Mouse (Mus musculus): ENCODE data around the gene Agrp. TPM values are rescaled to one million over a fixed set of nuclear protein-coding genes. Genes with fewer than 3 reads are reported as not detected.

Agrp gene
- total RNA-seq, 1 experiment from 2014 or later: not detected

- no peak for ATAC-seq (ENCODE audit: extremely low read depth, insufficient number of reproducible peaks, low FRiP score, poor library complexity, severe bottlenecking)
These were observed 100.6 kb downstream of the Agrp start for GRCm38 (mm10) chr8:105536546-105536945.

- ATAC-seq (ENCODE audit: extremely low read depth, insufficient number of reproducible peaks, low FRiP score, poor library complexity, severe bottlenecking): no peak; the same call in 1 of the 2 replicates
These were observed 103.3 kb downstream of the Agrp start for GRCm38 (mm10) chr8:105533892-105534329.

GRCm38 (mm10) chr8:105533439-105533838 is 103.8 kb downstream of the Agrp start:
- ATAC-seq (ENCODE audit: extremely low read depth, insufficient number of reproducible peaks, low FRiP score, poor library complexity, severe bottlenecking): no peak

DNA sequence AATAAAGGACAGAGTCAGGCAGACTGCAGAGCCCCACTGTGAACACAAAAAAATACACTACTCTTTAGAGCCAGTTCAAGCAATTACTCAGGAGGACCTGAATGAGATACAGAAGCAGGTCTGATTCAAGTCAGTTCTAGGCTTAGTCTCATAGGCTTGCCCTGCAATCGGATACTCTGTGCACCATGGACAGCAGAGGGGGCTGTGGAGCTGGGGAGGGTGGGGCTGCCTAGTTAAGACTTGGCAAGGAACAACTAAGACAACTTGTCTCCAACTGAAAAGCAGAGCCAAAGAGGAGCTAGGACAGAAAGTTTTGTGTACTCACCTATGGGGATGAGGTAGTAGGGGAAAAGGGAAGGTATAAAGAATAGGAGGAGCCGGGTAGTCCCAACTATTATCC is 105.4 kb downstream of the Agrp start:
- ATAC-seq (ENCODE audit: extremely low read depth, insufficient number of reproducible peaks, low FRiP score, poor library complexity, severe bottlenecking): 0 out of 2 replicates have a peak, but pooled peaks have one; percentile 42

DNA sequence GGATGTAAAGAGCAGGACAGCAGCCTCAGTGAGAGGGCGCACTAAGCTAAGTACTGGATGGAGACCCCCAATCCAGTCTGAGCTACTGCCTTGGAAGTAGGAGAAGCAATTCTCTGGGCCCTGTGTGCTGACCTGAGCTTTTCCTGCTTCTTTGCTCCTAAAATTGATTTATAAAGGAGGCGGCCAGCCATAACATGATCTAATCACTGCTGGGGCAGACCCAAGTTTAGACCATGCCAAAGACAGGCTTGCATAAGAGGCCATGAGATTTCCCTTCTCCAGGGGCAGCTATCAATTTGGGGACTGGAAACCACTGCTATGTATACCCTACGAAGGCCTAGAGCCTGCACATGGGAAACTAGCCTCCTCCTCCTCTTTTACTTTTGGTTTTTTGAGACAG is 107.9 kb downstream of the Agrp start:
- no peak for ATAC-seq (ENCODE audit: extremely low read depth, insufficient number of reproducible peaks, low FRiP score, poor library complexity, severe bottlenecking)

DNA sequence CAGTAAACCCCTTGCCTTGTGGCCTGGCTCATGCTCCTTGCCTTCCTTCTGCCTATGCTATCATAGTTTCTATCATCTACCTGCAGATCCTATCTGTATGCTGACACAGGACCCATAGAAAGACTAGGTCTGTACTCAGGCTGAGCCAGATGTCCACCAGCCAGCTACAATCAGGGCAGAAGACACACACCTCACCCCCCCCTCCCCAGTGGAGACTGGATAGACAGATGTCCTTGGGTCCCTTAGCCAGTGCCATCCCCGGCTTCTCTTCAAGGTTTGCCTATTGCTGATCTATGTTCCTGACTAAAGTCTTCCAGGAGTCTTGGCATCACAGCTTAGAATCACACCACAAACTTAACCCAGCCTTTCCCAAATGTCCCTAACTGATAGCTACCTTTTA is 109.0 kb downstream of the Agrp start:
- no peak for ATAC-seq (ENCODE audit: extremely low read depth, insufficient number of reproducible peaks, low FRiP score, poor library complexity, severe bottlenecking)

- ATAC-seq (ENCODE audit: extremely low read depth, insufficient number of reproducible peaks, low FRiP score, poor library complexity, severe bottlenecking): no peak
These were observed 110.1 kb downstream of the Agrp start for GRCm38 (mm10) chr8:105527110-105527509.

- ATAC-seq (ENCODE audit: extremely low read depth, insufficient number of reproducible peaks, low FRiP score, poor library complexity, severe bottlenecking): no peak
These were observed 114.3 kb downstream of the Agrp start for GRCm38 (mm10) chr8:105522890-105523289.

- no peak for ATAC-seq (ENCODE audit: extremely low read depth, insufficient number of reproducible peaks, low FRiP score, poor library complexity, severe bottlenecking)
These were observed 115.0 kb downstream of the Agrp start for GRCm38 (mm10) chr8:105521995-105522769.

GRCm38 (mm10) chr8:105521061-105521460 is 116.1 kb downstream of the Agrp start:
- no peak for ATAC-seq (ENCODE audit: extremely low read depth, insufficient number of reproducible peaks, low FRiP score, poor library complexity, severe bottlenecking)

- no peak for ATAC-seq (ENCODE audit: extremely low read depth, insufficient number of reproducible peaks, low FRiP score, poor library complexity, severe bottlenecking)
These were observed 116.7 kb downstream of the Agrp start for GRCm38 (mm10) chr8:105520521-105520920.

DNA sequence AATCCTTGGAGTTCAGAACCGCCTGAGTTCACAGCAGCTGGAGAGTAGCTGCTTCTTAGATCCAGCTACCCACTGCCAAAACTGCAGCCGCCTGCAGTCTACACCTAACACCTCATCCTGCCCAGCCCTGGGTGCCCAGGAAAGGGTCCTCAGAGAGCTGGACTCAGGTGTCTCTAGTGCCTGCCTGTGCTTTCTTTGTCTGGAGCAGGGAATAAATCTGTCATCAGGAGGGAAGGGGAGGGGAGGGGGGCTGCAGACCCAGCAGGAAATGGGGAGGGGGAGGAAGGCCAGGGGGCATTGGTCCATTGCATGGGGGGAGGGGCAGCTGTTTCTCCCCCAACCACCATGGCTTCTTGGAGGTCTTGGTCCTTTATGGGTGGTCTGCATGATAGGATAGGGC is 117.6 kb downstream of the Agrp start:
- no peak for ATAC-seq (ENCODE audit: extremely low read depth, insufficient number of reproducible peaks, low FRiP score, poor library complexity, severe bottlenecking)

DNA sequence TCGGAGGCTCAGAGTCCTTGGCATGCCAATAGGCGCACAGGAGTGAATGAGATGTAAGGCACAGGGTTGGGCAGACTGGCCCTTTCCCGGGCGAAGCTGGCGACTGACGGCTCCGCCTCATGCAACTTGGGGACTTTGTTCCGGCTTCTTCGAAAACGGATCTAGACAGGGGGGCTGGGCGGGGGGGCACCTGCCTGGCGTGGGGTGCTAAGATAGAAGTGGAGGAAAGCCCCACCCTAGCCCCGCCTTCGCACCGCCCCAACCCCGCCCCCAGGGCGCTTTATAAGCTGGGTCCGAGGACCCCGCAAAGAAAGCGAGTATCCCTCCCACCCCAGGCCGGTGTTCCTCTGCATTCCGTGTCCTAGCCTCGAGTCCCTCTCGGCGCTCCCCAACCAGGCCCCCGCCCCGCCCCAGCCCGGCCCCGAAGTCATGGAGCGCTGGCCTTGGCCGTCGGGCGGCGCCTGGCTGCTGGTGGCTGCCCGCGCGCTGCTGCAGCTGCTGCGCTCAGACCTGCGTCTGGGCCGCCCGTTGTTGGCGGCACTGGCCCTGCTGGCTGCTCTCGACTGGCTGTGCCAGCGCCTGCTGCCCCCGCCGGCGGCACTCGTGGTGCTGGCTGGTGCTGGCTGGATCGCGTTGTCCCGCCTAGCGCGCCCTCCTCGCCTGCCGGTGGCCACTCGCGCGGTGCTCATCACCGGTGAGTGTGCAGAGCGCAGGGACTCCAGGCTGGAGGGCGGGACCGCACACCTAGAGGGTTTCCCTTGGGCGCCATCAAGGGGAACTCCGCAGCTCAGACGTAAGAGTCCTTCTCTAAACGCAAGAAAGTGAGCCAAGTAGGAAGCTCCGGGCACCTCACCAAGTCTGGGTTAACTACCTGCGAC is 118.5 kb downstream of the Agrp start, which contains the start of gene Hsd11b2:
TSS of gene Hsd11b2 (plus strand) at position 320 of the 878 bp plus-strand sequence.
- peak; percentile 44; the same call in 1 of the 2 replicates for ATAC-seq (ENCODE audit: extremely low read depth, insufficient number of reproducible peaks, low FRiP score, poor library complexity, severe bottlenecking)

- no peak for ATAC-seq (ENCODE audit: extremely low read depth, insufficient number of reproducible peaks, low FRiP score, poor library complexity, severe bottlenecking)
These were observed 119.8 kb downstream of the Agrp start for GRCm38 (mm10) chr8:105517346-105517745.

Other genes starting within 250 kb of the Agrp start
- gene Kctd19, start 223.9 kb downstream of the Agrp start, total RNA-seq (2017): not detected in 2 replicates
- gene Lrrc36, start 223.8 kb downstream of the Agrp start, total RNA-seq (2017): not detected in 2 replicates
- gene Tppp3, start 165.9 kb downstream of the Agrp start, total RNA-seq (2017): 4.9 and 9.3 TPM in 2 replicates
- 0.47 and 0.86 TPM in 2 replicates for gene Zdhhc1, start 140.5 kb downstream of the Agrp start, total RNA-seq (2017)
- gene Hsd11b2, start 118.6 kb downstream of the Agrp start, total RNA-seq (2017): not detected in 2 replicates
- gene Atp6v0d1, start 71.3 kb downstream of the Agrp start, total RNA-seq (2017): 71.1 and 86.3 TPM in 2 replicates
- gene Ripor1, start 32.1 kb downstream of the Agrp start, total RNA-seq (2017): 6.2 and 7.6 TPM in 2 replicates
- 140 and 147 TPM in 2 replicates for gene Ctcf, start 825 bp downstream of the Agrp start, total RNA-seq (2017)
- gene Carmil2, start 48.9 kb upstream of the Agrp start, total RNA-seq (2017): 27.5 and 29.7 TPM in 2 replicates
- gene Acd, start 63.7 kb upstream of the Agrp start, total RNA-seq (2017): 28.7 and 29.8 TPM in 2 replicates
- gene Pard6a, start 63.8 kb upstream of the Agrp start, total RNA-seq (2017): 3.8 and 4.7 TPM in 2 replicates
- not detected in 2 replicates for gene 4933405L10Rik, start 70.3 kb upstream of the Agrp start, total RNA-seq (2017)
- gene Enkd1, start 70.8 kb upstream of the Agrp start, total RNA-seq (2017): 0.58 and 0.86 TPM in 2 replicates
- gene Gfod2, start 121.3 kb upstream of the Agrp start, total RNA-seq (2017): 1.6 and 3.6 TPM in 2 replicates
- gene Ranbp10, start 190.0 kb upstream of the Agrp start, total RNA-seq (2017): 16.9 and 17.2 TPM in 2 replicates
- 1.3 and 1.5 TPM in 2 replicates for gene Tsnaxip1, start 190.3 kb upstream of the Agrp start, total RNA-seq (2017)
- gene Cenpt, start 215.9 kb upstream of the Agrp start, total RNA-seq (2017): 6.4 and 10.4 TPM in 2 replicates
- 16.3 and 16.6 TPM in 2 replicates for gene Thap11, start 217.7 kb upstream of the Agrp start, total RNA-seq (2017)
- 18.9 and 23.7 TPM in 2 replicates for gene Nutf2, start 223.2 kb upstream of the Agrp start, total RNA-seq (2017)
- 53.4 and 54.1 TPM in 2 replicates for gene Edc4, start 243.5 kb upstream of the Agrp start, total RNA-seq (2017)

All from neutrophil, adult 5-6 weeks (primary cell).